Mouse (Mus musculus): ENCODE measurements at regions not wholly inside any gene's neighbourhood (a gene's known extent, or its start where the extent isn't known, plus 50 kb on each side); places are given as distances from the start of the nearest gene placed in this dataset.

DNA sequence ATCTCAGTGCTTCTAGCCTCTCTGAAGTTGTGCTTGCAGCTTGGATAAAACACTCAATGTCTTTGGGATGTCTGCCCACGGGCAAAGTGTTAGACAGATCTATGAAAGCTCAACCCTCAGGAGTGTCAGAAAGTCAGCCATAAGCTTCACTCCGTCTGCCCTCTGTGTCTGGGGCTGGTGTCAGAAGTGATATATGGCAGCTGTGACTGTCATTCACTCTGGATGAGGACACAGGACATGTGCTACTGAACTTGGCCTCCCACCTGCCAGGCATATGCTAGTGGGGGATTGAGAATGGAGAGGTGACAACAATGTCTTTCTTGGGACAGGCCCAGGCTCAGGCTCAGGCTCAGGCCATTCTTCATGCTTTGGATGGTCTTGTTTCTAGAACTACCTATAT, 366.7 kb downstream of the Eipr1 start:
- no peak for TF ChIP-seq CTCF (IDR thresholded peaks at IDR 0.05; ENCODE audit: borderline replicate concordance, insufficient read depth, low read length)
- no peak for TF ChIP-seq POLR2A (IDR thresholded peaks at IDR 0.05; ENCODE audit: low read depth, low read length)

All from embryonic fibroblast, embryonic 13.5 days (primary cell).